Mouse (Mus musculus) left cerebral cortex, postnatal 14 days (tissue): Measurements from ENCODE around the gene 2310022A10Rik. TPM values are rescaled to one million over a fixed set of nuclear protein-coding genes. Genes with fewer than 3 reads are reported as not detected.

Experiments used
- DNase-seq, 2 experiments: peaks; one replicate each; pipeline ENCODE4 v3.0.0; 2021 to 2022; ENCODE audit warnings: low spot score in 2 of 2, mixed read lengths in 1 of 2
- intact Hi-C: fragments of 180-260 bp; cut with DNase I; formaldehyde crosslinking; loops from one replicate; pipeline ENCODE4 v1.15.1; 2025
- long read RNA-seq, 2 experiments: library from polyadenylated mRNA; stranded (forward); transcript quantifications; one replicate each; pipeline ENCODE4 v2.0.0; 2021
- total RNA-seq, 2 experiments: library from RNA; stranded (reverse); gene quantifications; 2 replicates each; pipeline ENCODE4 v1.2.3; 2021

Gene 2310022A10Rik
- 10 to 100 TPM; 24.5 to 27.8 TPM for total RNA-seq
- long read RNA-seq, experiment 1, transcript 2310022A10Rik-201 (10 exons, 2,701 nt) = minor isoform, 7 of 32 reads
- long read RNA-seq, experiment 1, transcript 2310022A10Rik-205 (11 exons, 1,989 nt) = major isoform, 19 of 32 reads
- long read RNA-seq, experiment 1, partial matches to known transcripts = 0 of 32 reads
- long read RNA-seq, experiment 1, other reads (novel, unspliced or antisense) = 6 of 32 reads
- long read RNA-seq, experiment 2, transcript 2310022A10Rik-205 (11 exons, 1,989 nt) = major isoform, 24 of 44 reads
- long read RNA-seq, experiment 2, transcript 2310022A10Rik-201 (10 exons, 2,701 nt) = minor isoform, 9 of 44 reads
- long read RNA-seq, experiment 2, partial matches to known transcripts = 5 of 44 reads
- long read RNA-seq, experiment 2, other reads (novel, unspliced or antisense) = 6 of 44 reads

- peak; percentile 97 to 99 for DNase-seq
- intact Hi-C loops = no loop called here
These were observed at the start of gene 2310022A10Rik, which contains the start of gene Pld3 for GRCm38 (mm10) chr7:27552931-27553513. Gene 2310022A10Rik (plus strand): TSS chr7:27553233. Gene Pld3 (minus strand): TSS chr7:27553218.

- DNase-seq = no peak
- intact Hi-C loops = loop anchor here (10.0 kb wide), 1 partner anchor 172 kb away; the partner anchor contains the start of gene Ltbp4
These were observed 46.2 kb upstream of the 2310022A10Rik start for GRCm38 (mm10) chr7:27506765-27507370.

DNA sequence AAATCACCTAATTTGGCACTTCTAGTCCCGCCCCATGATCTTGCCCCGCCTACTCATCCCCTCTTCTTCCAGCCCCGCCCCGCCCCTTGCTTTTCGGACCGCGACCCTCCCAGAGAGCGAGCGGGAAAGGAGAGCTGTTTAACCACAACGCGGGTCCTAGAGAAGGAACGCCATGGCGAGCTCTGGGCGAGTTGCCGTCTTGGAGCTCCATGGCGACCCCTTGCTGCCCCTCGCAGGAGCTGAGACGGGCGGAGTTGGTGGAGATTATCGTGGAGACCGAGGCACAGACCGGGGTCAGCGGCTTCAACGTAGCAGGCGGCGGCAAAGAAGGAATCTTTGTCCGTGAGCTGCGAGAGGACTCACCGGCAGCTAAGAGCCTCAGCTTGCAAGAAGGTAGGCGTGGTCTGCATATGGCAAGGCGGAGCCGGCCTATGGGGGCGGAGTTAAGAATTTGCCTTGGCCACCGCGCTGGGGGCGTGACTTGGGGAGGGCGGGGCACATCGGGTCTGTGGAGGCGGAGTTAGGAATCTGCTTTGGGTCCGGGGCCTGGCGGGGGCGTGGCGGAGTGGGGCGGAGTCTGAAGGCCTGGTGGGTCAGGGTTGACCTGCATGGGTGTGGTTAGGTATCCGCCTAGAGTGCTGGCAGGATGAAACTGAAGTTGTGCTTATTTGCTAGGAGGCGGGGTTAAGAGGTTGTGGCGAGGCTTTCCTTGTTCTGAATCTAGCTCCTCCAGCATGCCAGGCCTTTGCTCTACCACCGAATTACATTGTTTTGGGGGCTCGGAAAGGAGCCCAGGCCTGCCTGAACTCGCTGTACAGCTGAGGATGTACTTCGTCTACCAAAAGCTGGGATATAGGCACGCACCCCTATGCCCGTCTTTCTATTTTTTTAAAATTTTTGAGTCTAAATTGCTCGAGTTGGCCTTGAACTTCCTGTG lies 45.1 kb upstream of the 2310022A10Rik start:
- peak; percentile 90 to 92 for DNase-seq
- intact Hi-C loops = loop anchor here (10.0 kb wide), 1 partner anchor 173 kb away; the partner anchor contains the start of gene Ltbp4

- intact Hi-C loops = loop anchor here (10.0 kb wide), 1 partner anchor 174 kb away; the partner anchor contains the start of gene Ltbp4
- peak in 1 of 2 experiments; percentile 65 for DNase-seq
These were observed 44.4 kb upstream of the 2310022A10Rik start for GRCm38 (mm10) chr7:27508648-27509005.

DNA sequence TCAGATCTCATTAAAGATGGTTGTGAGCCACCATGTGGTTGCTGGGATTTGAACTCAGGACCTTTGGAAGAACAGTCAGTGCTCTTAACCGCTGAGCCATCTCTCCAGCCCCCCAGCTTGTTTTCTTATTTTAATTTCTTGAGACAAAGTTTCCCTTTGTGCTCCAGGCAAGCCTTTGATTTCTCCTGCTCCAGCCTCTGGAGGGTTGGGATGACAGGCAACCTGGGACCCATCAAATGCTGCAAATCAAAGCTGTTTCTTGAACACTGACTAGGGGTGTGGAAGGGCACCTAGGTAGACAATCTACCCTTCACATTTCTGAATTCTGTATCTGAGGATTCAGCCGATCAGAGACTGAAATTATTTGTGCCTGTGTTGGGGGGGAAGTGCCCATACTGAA lies 42.2 kb upstream of the 2310022A10Rik start:
- intact Hi-C loops = no loop called here
- DNase-seq = no peak

GRCm38 (mm10) chr7:27514961-27515360 lies 38.1 kb upstream of the 2310022A10Rik start:
- intact Hi-C loops = no loop called here
- DNase-seq = no peak

DNA sequence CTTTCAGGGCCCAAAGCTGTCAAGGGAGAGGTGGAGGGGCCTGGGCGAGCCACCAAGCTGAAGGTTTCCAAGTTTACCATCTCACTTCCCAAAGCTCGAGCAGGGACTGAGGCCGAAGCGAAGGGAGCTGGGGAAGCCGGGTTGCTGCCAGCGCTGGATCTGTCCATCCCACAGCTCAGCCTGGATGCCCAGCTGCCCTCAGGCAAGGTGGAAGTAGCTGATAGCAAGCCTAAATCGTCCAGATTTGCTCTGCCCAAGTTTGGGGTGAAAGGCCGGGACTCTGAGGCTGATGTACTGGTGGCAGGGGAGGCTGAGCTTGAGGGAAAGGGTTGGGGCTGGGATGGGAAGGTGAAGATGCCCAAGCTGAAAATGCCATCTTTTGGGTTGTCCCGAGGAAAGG lies 34.7 kb upstream of the 2310022A10Rik start:
- intact Hi-C loops = no loop called here
- DNase-seq = no peak

DNA sequence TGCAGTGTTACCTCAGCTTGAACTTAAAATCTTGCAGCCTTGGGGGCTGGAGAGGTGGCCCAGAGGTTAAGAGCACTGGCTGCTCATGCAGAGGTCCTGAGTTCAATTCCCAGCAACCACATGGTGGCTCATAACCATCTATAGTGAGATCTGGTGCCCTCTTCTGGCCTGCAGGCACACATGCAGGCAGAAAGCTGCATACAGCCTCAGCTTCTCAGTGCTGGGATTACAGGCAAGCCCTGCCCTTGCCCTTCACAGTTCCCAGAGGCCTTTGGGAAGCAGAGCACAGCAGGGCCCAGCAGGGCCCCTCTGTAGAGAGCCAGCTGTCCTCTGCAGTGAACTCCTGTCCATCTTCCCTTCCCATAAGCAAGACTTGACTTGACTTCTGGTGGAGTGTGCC lies 32.9 kb upstream of the 2310022A10Rik start:
- DNase-seq = no peak

GRCm38 (mm10) chr7:27520599-27520998 lies 32.4 kb upstream of the 2310022A10Rik start:
- intact Hi-C loops = no loop called here
- DNase-seq = no peak

More for the DNA sequence above, 32.9 kb upstream of the 2310022A10Rik start:
- intact Hi-C loops = no loop called here

DNA sequence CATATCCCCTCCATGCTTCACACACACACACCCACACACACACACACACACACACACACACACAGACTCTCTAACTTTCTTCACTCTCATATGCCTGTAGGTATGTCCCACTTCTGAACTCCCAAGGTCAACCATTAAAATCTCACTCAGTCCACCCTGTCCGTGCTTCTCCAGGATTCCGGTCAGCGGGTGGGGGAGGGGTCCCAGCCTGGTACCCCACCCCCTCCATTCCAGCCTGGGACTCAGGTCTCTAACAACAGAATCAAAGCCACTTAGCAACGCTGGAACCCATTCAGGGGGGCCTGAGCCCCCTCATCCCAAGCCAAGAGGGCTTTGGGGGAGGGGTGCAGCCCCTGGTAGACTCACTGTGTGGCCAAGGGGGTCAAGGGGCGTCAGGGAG lies 30.1 kb upstream of the 2310022A10Rik start, which contains the start of gene Hipk4:
Gene Hipk4, plus strand, starts transcription at position 301 of the 400 bp plus-strand sequence.
- intact Hi-C loops = no loop called here
- no peak for DNase-seq

GRCm38 (mm10) chr7:27523805-27524204 lies 29.2 kb upstream of the 2310022A10Rik start:
- intact Hi-C loops = no loop called here
- no peak for DNase-seq

GRCm38 (mm10) chr7:27526039-27526827 lies 26.8 kb upstream of the 2310022A10Rik start:
- intact Hi-C loops = no loop called here
- DNase-seq = peak; percentile 87 to 89

- intact Hi-C loops = no loop called here
- DNase-seq = no peak
These were observed 24.0 kb upstream of the 2310022A10Rik start for GRCm38 (mm10) chr7:27529070-27529469.

DNA sequence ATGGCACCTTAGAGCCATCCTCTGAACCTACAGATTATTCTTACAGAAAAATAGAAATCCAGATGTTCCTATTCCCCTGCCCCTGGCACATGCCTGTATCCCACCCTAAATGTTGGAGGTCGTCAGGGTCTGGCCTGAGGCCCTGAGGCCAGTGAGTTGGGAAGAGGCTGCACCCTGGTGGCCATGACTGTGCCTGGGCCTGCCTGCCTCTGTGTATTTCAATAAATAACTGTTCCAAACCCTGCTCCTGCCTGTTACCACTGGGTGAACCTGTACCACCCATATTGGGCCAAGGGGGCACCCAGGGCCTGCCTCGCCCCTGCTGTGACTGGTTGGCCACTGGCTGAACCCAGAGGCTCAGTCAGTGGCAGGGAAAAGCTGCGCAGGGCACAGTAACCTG lies 22.1 kb upstream of the 2310022A10Rik start:
- DNase-seq = no peak
- intact Hi-C loops = no loop called here

GRCm38 (mm10) chr7:27531707-27532106 lies 21.3 kb upstream of the 2310022A10Rik start:
- peak in 1 of 2 experiments; percentile 73 for DNase-seq
- intact Hi-C loops = no loop called here

- no peak for DNase-seq
These were observed 20.5 kb upstream of the 2310022A10Rik start for GRCm38 (mm10) chr7:27532480-27533050.

DNA sequence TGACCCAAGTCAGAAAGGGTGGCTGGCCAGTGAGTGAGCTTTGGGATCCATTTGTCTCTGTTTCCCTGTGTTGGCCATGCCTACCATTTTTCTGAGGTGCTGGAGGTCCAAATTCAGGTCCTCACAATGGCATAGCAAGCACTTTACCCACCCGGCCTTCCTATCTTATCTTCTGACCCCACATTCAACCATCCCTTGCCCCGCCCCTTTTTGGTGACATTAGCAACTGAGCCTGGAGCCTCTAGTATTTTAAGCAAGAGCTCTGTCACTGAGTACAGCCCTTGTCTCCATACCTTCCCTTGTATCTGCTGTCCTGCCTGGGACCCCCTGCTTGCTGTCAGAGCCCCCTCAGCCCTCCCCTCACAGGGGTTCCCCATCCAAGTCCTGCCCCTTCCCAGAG lies 17.6 kb upstream of the 2310022A10Rik start:
- DNase-seq = no peak

More at GRCm38 (mm10) chr7:27532480-27533050, 20.5 kb upstream of the 2310022A10Rik start:
- intact Hi-C loops = no loop called here

DNA sequence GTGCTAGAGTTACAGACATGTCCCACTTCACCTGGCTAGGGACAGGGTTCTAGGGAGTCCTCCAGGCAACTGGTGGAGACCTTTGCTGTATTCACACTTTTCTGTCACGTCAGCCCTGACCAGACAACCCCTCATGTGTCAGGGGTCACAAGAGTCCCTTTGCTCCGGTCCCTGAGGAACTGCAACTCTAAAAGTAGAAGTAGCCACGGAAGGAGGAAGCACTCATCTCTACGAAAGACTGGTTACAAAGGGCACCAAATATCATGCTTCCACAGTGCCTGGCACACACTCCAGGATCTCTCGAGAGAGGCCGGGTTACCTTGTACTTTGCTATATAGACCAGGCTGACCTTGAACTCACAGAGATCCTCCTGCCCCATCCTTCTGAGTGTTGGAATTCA lies 16.4 kb upstream of the 2310022A10Rik start:
- no peak for DNase-seq
- intact Hi-C loops = no loop called here

More for the DNA sequence above, 17.6 kb upstream of the 2310022A10Rik start:
- intact Hi-C loops = no loop called here
